Mouse (Mus musculus) bone marrow, adult 2 months (tissue): Measurements from ENCODE around the gene Prkar2b.

ENCODE experiments used
- CTCF ChIP-seq: fragments of 200-500 bp; IDR thresholded peaks from 2 replicates; pipeline ENCODE4 v1.5.1; 2011; ENCODE audit warnings: low read length, control low read depth; ENCODE audit not compliant: control insufficient read depth, insufficient read depth
- POLR2A ChIP-seq: fragments of 200-500 bp; IDR thresholded peaks from 2 replicates; pipeline ENCODE4 v1.6.1; 2011; ENCODE audit warnings: low read depth, mild to moderate bottlenecking, control low read depth, low read length, borderline replicate concordance; ENCODE audit not compliant: control insufficient read depth

GRCm38 (mm10) chr12:31920464-31921405 lies 140.4 kb downstream of the Prkar2b start:
- TF ChIP-seq CTCF (no peak), POLR2A (no peak)
